In the genomic region with DNA sequence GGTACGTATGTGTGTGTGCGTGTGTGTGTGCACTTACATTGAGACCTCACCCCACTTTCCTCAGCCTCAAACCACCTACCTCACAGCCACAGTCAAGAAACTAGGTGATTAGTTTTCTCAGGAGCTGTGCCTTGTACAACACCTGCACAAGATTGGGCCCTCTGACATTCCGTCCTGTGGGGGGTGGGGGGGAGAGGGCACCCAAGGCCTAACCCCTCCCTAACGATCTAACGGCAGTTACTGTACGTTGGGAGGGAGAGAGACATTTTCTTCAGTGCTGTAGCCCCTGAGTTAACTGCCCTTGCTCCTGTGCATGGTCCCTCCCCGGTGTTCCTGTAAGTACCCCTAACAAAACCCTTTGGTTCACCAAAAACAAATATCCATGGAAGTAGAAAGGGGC, we compare ENCODE assay signal across 15 mouse cellular contexts.
"Had no signal": no experiment of that assay in that cellular context is flagged by ENCODE, and none has a peak within 500 bp of the region (broad histone marks: within the 10 kb centered on the region; RNA-seq: fewer than 3 reads in every experiment).

No protein-coding gene starts in this region.

- H3K4me1 ChIP-seq: liver, embryonic 13.5 days; liver, embryonic 15.5 days; midbrain, embryonic 15.5 days had no signal

- H3K27ac ChIP-seq: liver, embryonic 13.5 days; liver, embryonic 15.5 days; lung, embryonic 15.5 days; macrophage; midbrain, embryonic 13.5 days; midbrain, embryonic 15.5 days; neural tube, embryonic 12.5 days; stomach, embryonic 15.5 days; stomach, postnatal 0 days had no signal

- DNase-seq: liver, embryonic 13.5 days; liver, postnatal 0 days; lung, adult 2 months; lung, postnatal 14 days; lung, postnatal 36 days; right cerebral cortex, postnatal 14 days had no signal

- H3K4me3 ChIP-seq: liver, embryonic 13.5 days; liver, embryonic 15.5 days; lung, embryonic 15.5 days; megakaryocyte, embryonic 14.5 days; midbrain, embryonic 13.5 days; midbrain, embryonic 15.5 days; neural tube, embryonic 12.5 days; stomach, embryonic 15.5 days had no signal

- H3K27me3 ChIP-seq: liver, embryonic 13.5 days; liver, embryonic 15.5 days; lung, embryonic 15.5 days; midbrain, embryonic 15.5 days; neural tube, embryonic 12.5 days had no signal

- H3K36me3 ChIP-seq: liver, embryonic 13.5 days; liver, embryonic 15.5 days; lung, embryonic 15.5 days; midbrain, embryonic 13.5 days; midbrain, embryonic 15.5 days; neural tube, embryonic 12.5 days; stomach, embryonic 15.5 days had no signal
